Mouse (Mus musculus) brain, embryonic 14.5 days (tissue): ENCODE measurements around the gene Ttc30a1. TPM values are rescaled to one million over a fixed set of nuclear protein-coding genes. Genes with fewer than 3 reads are reported as not detected.

Source experiments
- DNase-seq: peaks from one replicate; pipeline ENCODE4 v3.0.0-alpha.2; 2011; ENCODE audit warnings: low read depth
- CTCF ChIP-seq: fragments of 200-500 bp; IDR thresholded peaks from 2 replicates; pipeline ENCODE4 v1.5.1; 2012; ENCODE audit warnings: inconsistent platforms, mild to moderate bottlenecking, moderate library complexity, borderline replicate concordance; ENCODE audit not compliant: insufficient read depth, insufficient read length; ENCODE audit errors: extremely low read depth
- POLR2A ChIP-seq: fragments of 200-500 bp; IDR thresholded peaks from 2 replicates; pipeline ENCODE4 v1.6.1; 2012; ENCODE audit warnings: mild to moderate bottlenecking, inconsistent platforms, borderline replicate concordance; ENCODE audit not compliant: poor library complexity, insufficient read depth, insufficient read length, severe bottlenecking; ENCODE audit errors: extremely low read depth
- polyA plus RNA-seq: library from polyadenylated mRNA; depleted of rRNA; stranded (reverse); fragments of >200 nt; gene quantifications from 2 replicates; pipeline ENCODE4 v1.2.3, GENCODE M21; 2012; rRNA removed

The Ttc30a1 gene
- 8.4 and 9.1 TPM in 2 replicates for polyA plus RNA-seq

DNA sequence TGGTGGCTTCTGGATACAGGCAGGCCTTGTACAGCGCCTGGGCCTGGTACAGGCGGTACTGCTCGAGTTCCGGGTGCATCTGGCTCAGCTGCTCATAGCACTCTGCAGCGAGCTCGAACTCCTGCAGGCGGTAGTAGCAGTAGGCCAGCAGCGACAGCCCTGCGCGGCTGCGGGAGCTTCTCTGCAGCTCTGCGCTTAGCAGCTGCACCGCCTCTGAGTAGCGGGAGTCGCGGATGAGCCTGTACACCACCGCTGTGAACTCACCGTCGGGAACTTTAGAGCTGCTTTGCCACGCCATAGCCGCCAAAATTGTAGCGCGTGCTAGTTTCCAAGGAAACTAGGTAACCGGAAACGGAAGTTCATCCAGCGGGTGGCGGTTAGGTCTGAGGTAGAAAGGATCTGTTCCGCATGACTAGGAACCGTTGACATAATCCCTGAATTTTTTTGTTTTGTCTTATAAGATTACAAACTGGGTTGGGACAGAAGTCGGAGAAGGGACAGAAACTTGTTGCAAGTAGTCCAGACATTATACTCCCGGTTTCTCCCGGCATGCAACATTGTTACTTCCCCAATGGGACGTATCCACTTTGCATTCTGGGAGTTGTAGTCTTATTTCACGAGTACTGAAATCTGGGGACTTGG lies at the start of gene Ttc30a1:
Ttc30a1 (minus strand) TSS at position 528 of the 642 bp plus-strand sequence.
- peak; percentile 94 for DNase-seq

DNA sequence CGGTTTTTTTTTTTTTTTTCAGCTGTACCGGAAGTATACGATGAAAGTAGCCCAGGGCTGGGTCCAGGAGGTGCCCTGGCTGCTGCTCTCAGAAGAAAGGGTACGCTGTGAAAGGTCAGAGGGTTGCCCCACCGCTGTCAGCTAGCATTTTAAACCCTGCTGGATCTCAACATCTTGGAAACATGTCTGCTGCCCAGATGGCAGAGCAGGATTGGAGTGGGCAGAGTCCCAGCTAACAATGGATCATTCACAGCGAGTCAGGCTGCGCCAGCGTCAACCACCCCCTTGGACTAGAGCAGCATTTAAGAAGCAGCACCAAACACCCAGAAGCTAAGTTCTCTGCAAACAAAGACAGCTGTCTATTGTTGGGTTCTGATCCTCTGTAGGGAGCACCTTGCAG lies 48.3 kb upstream of the Ttc30a1 start:
- peak; percentile 88 for DNase-seq
- TF ChIP-seq CTCF (no peak), POLR2A (no peak)

DNA sequence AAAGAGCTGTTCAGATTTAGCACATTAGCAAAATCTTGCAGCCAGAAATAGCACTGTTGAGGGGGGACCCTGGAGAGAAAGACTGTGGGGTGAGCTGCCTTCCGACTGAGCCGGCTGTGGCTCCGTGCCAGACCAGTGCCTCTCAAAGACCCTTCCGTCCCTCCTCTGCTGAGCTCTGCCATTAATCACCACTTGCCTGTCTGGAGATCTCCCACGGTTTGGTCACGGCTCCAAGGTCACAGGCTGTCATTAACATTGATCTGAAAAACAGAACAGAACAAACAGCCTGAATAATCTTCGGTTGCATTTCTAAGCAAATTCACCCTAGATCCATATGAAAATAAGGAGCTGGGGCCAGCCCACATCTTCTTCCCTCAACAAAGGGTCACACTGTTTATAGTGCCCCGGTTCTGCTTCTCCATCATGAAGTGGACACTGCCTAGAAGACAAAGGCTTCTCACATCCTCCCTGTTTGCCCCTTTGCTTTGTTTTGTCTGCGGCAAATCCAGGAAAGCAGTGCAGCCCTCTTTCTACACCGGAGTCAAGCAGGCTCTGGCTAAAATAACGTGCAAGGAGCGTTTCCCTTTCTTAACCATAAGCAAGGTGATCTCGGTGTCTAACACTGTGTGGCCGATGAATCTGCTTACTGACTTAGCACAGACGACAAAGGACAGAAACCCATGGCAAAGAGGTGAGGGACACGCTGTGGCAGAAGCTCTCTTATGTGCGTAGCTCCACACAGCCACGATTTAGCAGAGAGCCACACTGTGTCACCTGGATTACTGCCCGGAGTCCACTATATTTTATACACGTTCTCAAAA lies 47.5 kb upstream of the Ttc30a1 start:
- no peak for TF ChIP-seq CTCF
- no peak; the same call in 1 of the 2 replicates for TF ChIP-seq POLR2A

GRCm38 (mm10) chr2:76016890-76017289 lies 35.1 kb upstream of the Ttc30a1 start:
- TF ChIP-seq CTCF = no peak
- no peak for TF ChIP-seq POLR2A
- DNase-seq = peak; percentile 94

More for the DNA sequence above, 47.5 kb upstream of the Ttc30a1 start:
- DNase-seq = peak; percentile 89

DNA sequence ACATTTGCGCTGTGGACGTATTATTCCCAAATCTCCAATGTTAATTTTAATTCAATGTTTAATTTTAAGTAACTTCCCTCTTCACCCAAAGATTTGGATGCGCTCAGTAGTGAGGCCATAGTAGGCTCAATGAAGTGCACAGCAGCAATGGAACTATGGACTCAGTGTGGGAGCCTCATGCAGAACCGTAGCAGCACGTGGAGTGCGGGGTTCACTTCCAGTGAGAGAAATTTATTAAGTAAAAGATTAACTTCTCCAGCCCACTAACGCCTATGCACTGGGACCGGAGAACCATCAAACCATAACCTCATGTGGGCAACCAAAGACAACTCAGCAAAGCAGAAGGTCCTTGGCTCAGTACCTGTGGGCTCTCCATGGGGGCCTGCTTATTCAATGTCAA lies 34.4 kb upstream of the Ttc30a1 start:
- no peak for DNase-seq
- TF ChIP-seq CTCF = no peak
- no peak for TF ChIP-seq POLR2A

DNA sequence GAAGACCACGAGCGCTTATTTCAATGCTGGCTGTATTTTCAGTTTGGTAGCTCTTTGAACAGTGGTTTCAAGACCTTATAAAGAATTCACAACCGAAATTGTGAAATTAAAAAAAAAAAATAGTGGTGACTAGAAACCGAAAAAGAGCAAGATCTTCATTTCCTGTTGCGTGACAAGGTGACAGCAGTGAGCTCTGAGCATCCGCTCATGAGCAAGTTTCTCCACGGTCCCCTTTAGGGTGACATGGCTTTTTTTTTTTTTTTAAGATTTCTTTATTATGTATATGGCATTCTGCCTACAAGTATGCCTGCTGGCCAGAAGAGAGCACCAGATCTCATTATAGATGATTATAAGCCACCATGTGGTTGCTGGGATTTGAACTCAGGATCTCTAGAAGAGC lies 33.7 kb upstream of the Ttc30a1 start:
- no peak for DNase-seq
- no peak for TF ChIP-seq POLR2A
- TF ChIP-seq CTCF = no peak

- TF ChIP-seq CTCF (no peak), POLR2A (no peak)
- DNase-seq = no peak
Measured at GRCm38 (mm10) chr2:76014659-76015058, 32.9 kb upstream of the Ttc30a1 start.

- TF ChIP-seq POLR2A = no peak
- no peak for TF ChIP-seq CTCF
Measured at GRCm38 (mm10) chr2:76006194-76006593, 24.4 kb upstream of the Ttc30a1 start.

GRCm38 (mm10) chr2:76002899-76003298 lies 21.1 kb upstream of the Ttc30a1 start:
- DNase-seq = no peak
- no peak for TF ChIP-seq POLR2A
- TF ChIP-seq CTCF = no peak

More at GRCm38 (mm10) chr2:76006194-76006593, 24.4 kb upstream of the Ttc30a1 start:
- DNase-seq = no peak

DNA sequence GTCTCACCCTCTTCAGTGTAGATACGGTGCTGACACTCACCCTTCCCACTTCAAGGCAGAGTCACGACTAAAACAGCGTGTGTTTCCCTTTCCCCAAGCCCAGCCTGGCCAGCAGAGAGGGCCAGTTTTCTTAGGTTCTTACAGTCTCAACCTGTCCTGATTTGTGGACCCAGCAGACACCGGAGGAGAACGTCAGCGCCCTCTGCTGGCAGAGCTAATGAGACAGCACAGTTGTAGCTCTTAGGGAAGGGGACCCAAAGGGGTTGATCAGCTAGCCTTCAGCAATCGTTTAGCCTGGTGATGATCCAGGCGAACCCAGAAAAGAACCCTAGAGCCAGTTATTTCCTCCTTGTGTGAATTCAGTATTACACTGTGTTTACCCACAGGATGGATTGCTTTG lies 19.6 kb upstream of the Ttc30a1 start:
- TF ChIP-seq CTCF (peak; percentile 54; the same call in 1 of the 2 replicates), POLR2A (no peak)

DNA sequence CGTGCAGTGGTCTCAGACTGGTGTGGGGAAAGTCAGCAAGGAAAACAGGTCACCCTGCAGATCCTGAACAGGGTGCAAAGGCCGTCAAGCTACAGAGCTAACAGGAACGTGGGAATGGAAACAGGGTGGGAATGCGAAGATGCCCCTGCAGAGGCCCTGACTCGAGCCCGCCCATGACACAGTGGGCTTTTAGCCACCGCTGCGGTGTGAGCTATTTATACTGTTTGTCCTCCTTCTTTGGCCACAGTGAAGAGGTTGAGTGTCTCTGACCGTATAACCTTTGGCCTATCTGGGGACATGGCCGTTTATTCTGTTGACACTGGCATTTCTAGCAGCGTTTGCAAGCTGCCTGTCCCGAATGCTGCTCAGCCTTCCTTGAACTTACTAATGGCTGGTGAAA lies 17.9 kb upstream of the Ttc30a1 start:
- no peak for DNase-seq
- no peak for TF ChIP-seq CTCF
- no peak for TF ChIP-seq POLR2A

More for the DNA sequence above, 19.6 kb upstream of the Ttc30a1 start:
- no peak for DNase-seq

DNA sequence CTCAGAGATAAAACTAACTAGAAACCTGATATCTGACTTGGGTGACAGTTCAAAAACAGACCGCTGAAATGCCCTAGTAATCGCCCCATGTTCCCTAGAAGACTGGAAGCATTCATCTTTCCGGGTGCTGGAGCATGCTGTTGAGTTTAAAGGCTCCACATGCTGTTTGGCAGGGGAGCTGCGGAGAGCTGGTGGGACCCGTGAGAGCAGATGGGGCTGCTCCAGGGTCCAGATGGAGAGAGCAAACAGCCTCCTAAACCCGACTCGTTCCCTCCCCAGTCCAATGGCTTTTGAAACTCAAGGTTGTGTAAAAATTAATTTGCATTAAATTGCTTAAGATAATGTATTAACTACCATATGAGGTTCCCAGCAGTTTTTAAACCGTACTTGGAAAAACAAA lies 16.9 kb upstream of the Ttc30a1 start:
- TF ChIP-seq POLR2A (no peak), CTCF (no peak)
- peak; percentile 90 for DNase-seq

DNA sequence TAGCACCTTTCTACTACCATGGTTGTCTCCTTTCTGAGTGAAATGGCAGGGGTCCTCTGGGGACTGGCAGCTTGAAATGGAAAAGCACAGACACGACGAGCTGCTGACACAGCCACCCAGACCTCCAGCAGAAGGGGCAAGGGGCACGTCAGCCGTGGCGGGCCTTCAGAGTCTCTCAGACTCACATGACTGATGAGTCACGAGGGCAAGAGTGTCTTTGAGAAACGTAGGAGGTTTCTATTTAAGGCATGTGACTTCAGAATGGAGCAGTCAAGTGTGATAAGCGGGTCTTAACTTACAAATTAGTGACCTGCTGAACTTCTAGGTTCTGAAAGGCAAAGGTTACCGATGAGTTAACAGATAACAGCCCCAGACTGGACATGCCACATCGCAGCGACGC lies 16.0 kb upstream of the Ttc30a1 start:
- TF ChIP-seq POLR2A (no peak), CTCF (no peak)
- no peak for DNase-seq

DNA sequence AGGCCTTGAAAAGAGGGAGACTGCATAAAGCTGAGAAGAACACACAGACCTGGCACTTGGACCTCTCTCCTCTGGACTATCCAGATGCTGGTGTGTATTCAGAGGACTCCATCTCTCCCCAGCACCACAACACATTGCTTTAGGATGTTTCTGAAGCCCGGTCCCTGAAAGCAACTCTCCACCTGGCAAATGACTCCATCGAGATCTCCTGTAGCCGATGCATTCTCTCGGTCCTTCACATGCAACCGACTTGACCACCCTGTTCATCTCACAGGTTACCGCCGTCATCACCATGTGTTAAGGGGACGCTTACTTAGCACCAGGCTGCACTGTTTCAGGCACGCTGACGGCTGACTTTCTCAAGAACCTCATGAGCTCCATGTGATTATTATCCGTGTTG lies 13.1 kb upstream of the Ttc30a1 start:
- TF ChIP-seq POLR2A (no peak), CTCF (no peak)

DNA sequence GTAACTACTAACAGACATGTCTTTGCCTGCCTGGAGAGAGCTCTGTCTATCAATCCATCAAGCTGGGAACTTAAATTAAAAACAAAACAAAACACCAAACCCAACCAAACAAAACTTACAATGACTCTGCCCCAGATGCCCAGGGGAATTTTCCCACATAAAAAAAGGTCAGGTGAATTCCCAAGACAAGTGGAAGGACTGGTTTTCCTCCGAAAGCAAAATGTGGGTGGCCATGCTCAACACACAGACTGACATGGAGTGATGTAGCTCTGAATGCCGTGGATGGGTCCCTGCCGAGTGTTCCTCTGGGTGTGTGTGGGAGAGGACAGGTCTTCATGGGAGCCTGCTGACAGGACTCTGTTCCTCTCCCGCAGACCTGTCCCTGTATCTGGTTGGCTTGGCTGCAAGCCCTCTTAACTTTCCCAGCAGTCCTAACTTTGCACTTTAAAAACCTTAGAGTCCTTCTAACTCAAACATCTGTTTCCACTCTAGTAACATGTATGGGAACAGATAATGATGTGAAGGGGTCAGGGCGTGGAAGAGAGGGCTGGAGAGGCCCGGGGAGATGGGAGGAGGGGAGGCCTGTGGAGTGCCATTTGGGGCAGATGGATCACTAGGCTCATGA lies 9.9 kb upstream of the Ttc30a1 start:
- DNase-seq = no peak
- TF ChIP-seq CTCF (no peak), POLR2A (no peak)

More for the DNA sequence above, 13.1 kb upstream of the Ttc30a1 start:
- DNase-seq = no peak
